Mouse (Mus musculus) subcutaneous adipose tissue, adult 2 months (tissue): ENCODE measurements around the gene Fam83d. TPM values are rescaled to one million over a fixed set of nuclear protein-coding genes. Genes with fewer than 3 reads are reported as not detected.

ENCODE experiments used
- polyA plus RNA-seq: library from polyadenylated mRNA; depleted of rRNA; stranded (reverse); fragments of >200 nt; gene quantifications from 2 replicates; pipeline ENCODE4 v1.2.3, GENCODE M21; 2012; ENCODE audit warnings: low replicate concordance; rRNA removed

The Fam83d gene
- 6.3 and 7.4 TPM in 2 replicates for polyA plus RNA-seq

GRCm38 (mm10) chr2:158767742-158768339 is at the start of gene Fam83d:
Gene Fam83d, plus strand, starts transcription at chr2:158768093.

GRCm38 (mm10) chr2:158794494-158795004 is 26.7 kb downstream of the Fam83d start, which contains the start of gene Dhx35:
Gene Dhx35, plus strand, starts transcription at chr2:158794807.

Other genes starting within 250 kb of the Fam83d start
- gene Slc32a1, start 157.3 kb upstream of the Fam83d start, polyA plus RNA-seq = not detected in 2 replicates
- gene Actr5, start 143.2 kb upstream of the Fam83d start, polyA plus RNA-seq = 4.7 and 9.3 TPM in 2 replicates
- gene Ppp1r16b, start 102.7 kb upstream of the Fam83d start, polyA plus RNA-seq = 4.9 and 8.0 TPM in 2 replicates
- gene Dhx35, start 26.7 kb downstream of the Fam83d start, polyA plus RNA-seq = 12.1 and 22.4 TPM in 2 replicates